Mouse (Mus musculus) MEL (cell line): Measurements from ENCODE around the gene Polr2h. TPM values are rescaled to one million over a fixed set of nuclear protein-coding genes. Genes with fewer than 3 reads are reported as not detected.

Experiments used
- DNase-seq: peaks from one replicate; pipeline ENCODE4 v3.0.0; 2011; ENCODE audit warnings: low read depth, low spot score
- H3K27ac ChIP-seq: 2 replicates; pipeline ENCODE4 v1.5.1; 2012; ENCODE audit warnings: low read depth, mild to moderate bottlenecking, control low read depth, low read length, moderate library complexity; ENCODE audit not compliant: control insufficient read depth
- H3K27me3 ChIP-seq, 2 experiments: fragments of 150-350 bp in 1 of 2; sonication (generic) in 1 of 2; 2 replicates each; pipeline ENCODE4 v1.6.1; 2012; ENCODE audit warnings: low read length in 2 of 2, mild to moderate bottlenecking in 2 of 2, improper control_type of control experiment in 1 of 2, moderate library complexity in 1 of 2; ENCODE audit not compliant: insufficient read depth in 2 of 2, control insufficient read depth in 1 of 2
- H3K36me3 ChIP-seq, 2 experiments: 2 replicates each; pipeline ENCODE4 v1.6.1; 2012 to 2014; ENCODE audit warnings: low read length in 2 of 2, improper control_type of control experiment in 1 of 2, inconsistent platforms in 1 of 2, mild to moderate bottlenecking in 1 of 2; ENCODE audit not compliant: insufficient read depth in 2 of 2, control insufficient read depth in 1 of 2
- H3K4me1 ChIP-seq, 2 experiments: fragments of 150-350 bp in 1 of 2; sonication (generic) in 1 of 2; 2 replicates each; pipeline ENCODE4 v1.6.1; 2012; ENCODE audit warnings: low read length in 2 of 2, improper control_type of control experiment in 1 of 2, mild to moderate bottlenecking in 1 of 2; ENCODE audit not compliant: insufficient read depth in 2 of 2, control insufficient read depth in 1 of 2
- H3K4me3 ChIP-seq, 2 experiments: fragments of 150-350 bp in 1 of 2; sonication (generic) in 1 of 2; 2 replicates each; pipeline ENCODE4 v1.5.1; 2012; ENCODE audit warnings: low read depth in 2 of 2, low read length in 2 of 2, mild to moderate bottlenecking in 2 of 2, moderate library complexity in 2 of 2, control low read depth in 1 of 2, improper control_type of control experiment in 1 of 2; ENCODE audit not compliant: control insufficient read depth in 1 of 2, insufficient read depth in 1 of 2
- H3K79me2 ChIP-seq: 2 replicates; pipeline ENCODE4 v1.6.1; 2012; ENCODE audit warnings: mild to moderate bottlenecking, low read length, moderate library complexity; ENCODE audit not compliant: control insufficient read depth, poor library complexity, insufficient read depth
- H3K9ac ChIP-seq: 2 replicates; pipeline ENCODE4 v1.6.1; 2012; ENCODE audit warnings: low read depth, mild to moderate bottlenecking, control low read depth, low read length, moderate library complexity; ENCODE audit not compliant: control insufficient read depth, poor library complexity, severe bottlenecking
- H3K9me3 ChIP-seq: fragments of 150-350 bp; sonication (generic); replicated peaks from 2 replicates; pipeline ENCODE4 v1.6.1; 2012; ENCODE audit warnings: mild to moderate bottlenecking, low read length, improper control_type of control experiment, moderate library complexity; ENCODE audit not compliant: insufficient read depth
- CHD1 ChIP-seq: IDR thresholded peaks from 2 replicates; pipeline ENCODE4 v1.6.1; 2012; ENCODE audit warnings: low read depth, mild to moderate bottlenecking, inconsistent platforms, low read length, improper control_type of control experiment
- CTCF ChIP-seq, 3 experiments: IDR thresholded peaks in 2 of 3; conservative IDR thresholded peaks in 1 of 3; 2 replicates each; pipeline ENCODE4 v1.5.1; 2011 to 2012; ENCODE audit warnings: low read length in 3 of 3, low read depth in 2 of 3, mild to moderate bottlenecking in 2 of 3, improper control_type of control experiment in 1 of 3, inconsistent platforms in 1 of 3, mixed read lengths in 1 of 3, moderate library complexity in 1 of 3; ENCODE audit not compliant: control insufficient read depth in 1 of 3, insufficient read depth in 1 of 3, poor library complexity in 1 of 3, severe bottlenecking in 1 of 3
- E2F4 ChIP-seq: IDR thresholded peaks from 2 replicates; pipeline ENCODE4 v1.6.1; 2011; ENCODE audit warnings: low read depth, low read length, improper control_type of control experiment, borderline replicate concordance
- ETS1 ChIP-seq: IDR thresholded peaks from 2 replicates; pipeline ENCODE4 v1.6.1; 2012; ENCODE audit warnings: low read depth, mild to moderate bottlenecking, inconsistent platforms, low read length, improper control_type of control experiment, moderate library complexity
- HCFC1 ChIP-seq: IDR thresholded peaks from 2 replicates; pipeline ENCODE4 v1.6.1; 2012; ENCODE audit warnings: low read depth, mild to moderate bottlenecking, inconsistent platforms, low read length, improper control_type of control experiment, moderate library complexity
- MXI1 ChIP-seq: IDR thresholded peaks from 2 replicates; pipeline ENCODE4 v1.6.1; 2011; ENCODE audit warnings: mild to moderate bottlenecking, low read depth, low read length, improper control_type of control experiment
- POLR2AphosphoS5 ChIP-seq: IDR thresholded peaks from 2 replicates; pipeline ENCODE4 v1.6.1; 2012; ENCODE audit warnings: low read depth, borderline replicate concordance, mild to moderate bottlenecking, inconsistent platforms, low read length, moderate library complexity, mixed read lengths
- RCOR1 ChIP-seq: IDR thresholded peaks from 2 replicates; pipeline ENCODE4 v1.6.1; 2012; ENCODE audit warnings: low read depth, mild to moderate bottlenecking, inconsistent platforms, low read length, improper control_type of control experiment
- SMC3 ChIP-seq: IDR thresholded peaks from 2 replicates; pipeline ENCODE4 v1.6.1; 2011; ENCODE audit warnings: low read depth, low read length, improper control_type of control experiment
- TAL1 ChIP-seq: IDR thresholded peaks from 2 replicates; pipeline ENCODE4 v1.6.1; 2012; ENCODE audit warnings: mild to moderate bottlenecking, inconsistent platforms, low read length, moderate library complexity, mixed read lengths
- TBP ChIP-seq: IDR thresholded peaks from 2 replicates; pipeline ENCODE4 v1.8.0; 2011; ENCODE audit warnings: low read depth, low read length, improper control_type of control experiment
- TCF12 ChIP-seq: IDR thresholded peaks from 2 replicates; pipeline ENCODE4 v1.6.1; 2014; ENCODE audit warnings: low read depth, mild to moderate bottlenecking, inconsistent platforms, low read length, improper control_type of control experiment, moderate library complexity
- USF1 ChIP-seq: IDR thresholded peaks from 2 replicates; pipeline ENCODE4 v1.6.1; 2014; ENCODE audit warnings: low read depth, mild to moderate bottlenecking, inconsistent platforms, low read length, improper control_type of control experiment, moderate library complexity
- ZKSCAN1 ChIP-seq: IDR thresholded peaks from 2 replicates; pipeline ENCODE4 v1.6.1; 2012; ENCODE audit warnings: low read depth, mild to moderate bottlenecking, inconsistent platforms, low read length, improper control_type of control experiment, moderate library complexity
- ZMIZ1 ChIP-seq: IDR thresholded peaks from 2 replicates; pipeline ENCODE4 v1.6.1; 2012; ENCODE audit warnings: low read depth, mild to moderate bottlenecking, inconsistent platforms, low read length, improper control_type of control experiment, moderate library complexity
- polyA plus RNA-seq, 2 experiments: library from polyadenylated mRNA; stranded (reverse) in 1 of 2; unstranded in 1 of 2; fragments of >175 nt in 1 of 2; fragments of >200 nt in 1 of 2; gene quantifications; 2 replicates each; pipeline versions ENCODE4 v1.2.1 to v1.2.4; 2012; ENCODE audit warnings: low replicate concordance in 2 of 2, low read depth in 1 of 2; ENCODE audit not compliant: insufficient read length in 2 of 2, insufficient read depth in 1 of 2, missing spikeins in 1 of 2
- total RNA-seq: library from RNA; depleted of rRNA; stranded (reverse); fragments of 300-350 nt; gene quantifications from 2 replicates; pipeline ENCODE4 v1.2.3, GENCODE M21; 2012

The Polr2h gene
- total and polyA plus RNA-seq, 3 experiments = 95.4 to 180 TPM; not detected in 1

DNA sequence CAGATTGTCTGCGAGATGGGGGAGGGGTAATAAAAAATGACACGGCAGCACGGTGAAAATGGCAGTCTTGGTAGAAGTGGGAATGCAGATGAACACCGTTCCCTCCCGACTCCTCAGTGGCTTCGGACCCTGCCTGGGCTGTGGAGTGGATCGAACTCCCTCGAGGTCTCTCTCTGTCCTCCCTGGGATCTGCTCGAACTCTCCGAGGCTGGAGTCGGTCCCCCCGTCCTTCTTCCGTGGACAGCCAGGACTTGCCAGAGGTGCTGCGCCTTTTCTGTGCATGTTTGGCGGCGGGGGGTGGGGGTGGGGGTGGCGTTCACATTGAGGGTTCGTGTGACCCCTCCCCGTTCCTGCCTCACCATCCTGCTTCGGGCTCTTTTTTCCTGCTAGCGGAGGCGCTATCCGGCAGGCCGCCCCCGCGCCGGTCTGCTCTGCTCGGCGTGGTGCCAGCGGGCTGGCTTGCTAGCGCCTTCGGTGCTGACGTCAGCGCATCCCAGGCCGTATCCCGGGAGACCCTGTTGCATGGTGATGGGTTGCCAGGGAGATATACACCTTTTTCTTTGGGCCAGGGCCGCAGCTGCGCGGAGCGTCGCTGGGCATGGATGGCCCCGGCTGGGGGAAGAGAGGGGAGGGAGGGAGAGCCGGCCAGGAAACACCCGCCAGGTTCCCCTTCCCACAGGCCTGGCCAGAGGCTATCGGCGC, 21.7 kb upstream of the Polr2h start:
- no peaks in the 10 kb centered on the region for H3K9me3 ChIP-seq
- no peaks in the 10 kb centered on the region for H3K27me3 ChIP-seq
- H3K36me3 ChIP-seq = no peaks in the 10 kb centered on the region; a peak in 1 of 4 replicates
- H3K4me3 ChIP-seq = no peak overlapping the region
- H3K4me1 ChIP-seq = no peaks in the 10 kb centered on the region
- H3K79me2 ChIP-seq = no peaks in the 10 kb centered on the region
- no peak overlapping the region for H3K27ac ChIP-seq
- no peak overlapping the region for H3K9ac ChIP-seq
- TF ChIP-seq TCF12 = no peak
- no peak for TF ChIP-seq RCOR1
- TF ChIP-seq ZKSCAN1 = no peak
- TF ChIP-seq ETS1 = no peak
- TF ChIP-seq E2F4 = no peak
- TF ChIP-seq HCFC1 = no peak
- no peak for TF ChIP-seq CHD1
- no peak for TF ChIP-seq MXI1
- TF ChIP-seq TAL1 = no peak
- no peak for TF ChIP-seq ZMIZ1
- no peak for TF ChIP-seq TBP
- no peak for TF ChIP-seq SMC3
- no peak for TF ChIP-seq POLR2AphosphoS5
- TF ChIP-seq CTCF (IDR thresholded peaks at IDR 0.05 in 2 of 3, conservative IDR thresholded peaks at IDR 0.05 in 1 of 3; ENCODE audit: control insufficient read depth in 1 of 3, insufficient read depth in 1 of 3, low read depth in 2 of 3, low read length in 3 of 3, poor library complexity in 1 of 3, severe bottlenecking in 1 of 3) = no peak
- TF ChIP-seq, all 39 proteins: peak for 0
- no peak for DNase-seq

DNA sequence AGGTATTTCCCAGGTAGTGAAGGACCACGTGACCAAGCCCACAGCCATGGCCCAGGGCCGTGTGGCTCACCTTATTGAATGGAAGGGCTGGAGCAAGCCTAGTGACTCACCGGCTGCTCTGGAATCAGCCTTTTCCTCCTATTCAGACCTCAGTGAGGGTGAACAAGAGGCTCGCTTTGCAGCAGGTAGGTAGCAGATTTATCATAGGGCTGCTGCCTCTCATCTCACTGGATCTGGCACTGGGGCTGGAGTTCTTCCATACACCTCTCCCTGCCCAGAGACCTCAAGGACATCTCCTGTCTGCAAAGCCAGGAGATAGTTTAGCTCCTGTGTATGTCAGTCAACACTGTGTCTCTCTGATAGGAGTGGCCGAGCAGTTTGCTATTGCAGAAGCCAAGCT, 18.2 kb upstream of the Polr2h start:
- H3K36me3 ChIP-seq = peaks cover 0 to 12% of the 10 kb centered on the region in 2 experiments; a peak in 2 of 4 replicates
- H3K9me3 ChIP-seq = no peaks in the 10 kb centered on the region
- H3K27ac ChIP-seq = no peak overlapping the region
- no peaks in the 10 kb centered on the region for H3K27me3 ChIP-seq
- no peak for DNase-seq
- peaks cover 3 to 13% of the 10 kb centered on the region in 2 experiments; a peak in 2 of 4 replicates for H3K4me1 ChIP-seq
- TF ChIP-seq USF1 (peak; percentile 48), SMC3 (no peak)
- no peak overlapping the region for H3K4me3 ChIP-seq
- no peaks in the 10 kb centered on the region for H3K79me2 ChIP-seq
- H3K9ac ChIP-seq = no peak overlapping the region
